Mouse (Mus musculus): ENCODE results near the gene Ankrd66. TPM values are rescaled to one million over a fixed set of nuclear protein-coding genes. Genes with fewer than 3 reads are reported as not detected.

Gene Ankrd66
- polyA plus RNA-seq, 1 experiment from 2014 or later: 0.94 TPM

- ATAC-seq (ENCODE audit: low read depth): no peak
- Histone ChIP-seq H3K36me3 (ENCODE audit: control insufficient read depth, insufficient read depth, low read length) (no peaks in the 10 kb centered on the region), H3K27ac (ENCODE audit: low read length) (no peak overlapping the region), H3K4me1 (replicated peaks; ENCODE audit: control insufficient read depth, insufficient read depth, low read length) (peaks cover 5% of the 10 kb centered on the region; the same call in 1 of the 2 replicates), H3K9me3 (ENCODE audit: control insufficient read depth, low read length) (no peaks in the 10 kb centered on the region), H3K27me3 (ENCODE audit: control insufficient read depth, insufficient read depth, low read depth, low read length) (no peaks in the 10 kb centered on the region), H3K9ac (ENCODE audit: low read length) (no peak overlapping the region), H3K4me2 (ENCODE audit: low read depth, low read length) (no peak overlapping the region), H3K4me3 (ENCODE audit: low read length) (no peak overlapping the region)
- 58% methylated on average over 7 of the region's 7 CpGs for WGBS
These were observed 25.8 kb upstream of the Ankrd66 start for GRCm38 (mm10) chr17:43569287-43569686.

- peak within 1 kb of the TSS; percentile 66 for H3K9ac ChIP-seq (ENCODE audit: low read length)
- H3K9me3 ChIP-seq (ENCODE audit: control insufficient read depth, low read length): no peaks in the 10 kb centered on the region
- H3K4me3 ChIP-seq (ENCODE audit: low read length): peak within 1 kb of the TSS; percentile 58
- WGBS: under 1% methylated on average over 34 of the region's 34 CpGs
- peak within 1 kb of the TSS; percentile 95 for H3K4me2 ChIP-seq (ENCODE audit: low read depth, low read length)
- H3K4me1 ChIP-seq (replicated peaks; ENCODE audit: control insufficient read depth, insufficient read depth, low read length): peaks cover 5% of the 10 kb centered on the region; the same call in 1 of the 2 replicates
- H3K27ac ChIP-seq (ENCODE audit: low read length): peak within 1 kb of the TSS; percentile 57
- H3K27me3 ChIP-seq (ENCODE audit: control insufficient read depth, insufficient read depth, low read depth, low read length): no peaks in the 10 kb centered on the region
- no peaks in the 10 kb centered on the region for H3K36me3 ChIP-seq (ENCODE audit: control insufficient read depth, insufficient read depth, low read length)
- peak; percentile 90 for ATAC-seq (ENCODE audit: low read depth)
These were observed 24.8 kb upstream of the Ankrd66 start, which contains the start of gene Pla2g7 for GRCm38 (mm10) chr17:43567992-43568888. Gene Pla2g7 (plus strand): TSS chr17:43568098.

- Histone ChIP-seq H3K9ac (ENCODE audit: low read length) (peak overlapping the region; percentile 66), H3K27ac (ENCODE audit: low read length) (no peak overlapping the region), H3K9me3 (ENCODE audit: control insufficient read depth, low read length) (no peaks in the 10 kb centered on the region), H3K4me3 (ENCODE audit: low read length) (peak overlapping the region; percentile 58), H3K4me1 (replicated peaks; ENCODE audit: control insufficient read depth, insufficient read depth, low read length) (peaks cover 5% of the 10 kb centered on the region; the same call in 1 of the 2 replicates), H3K36me3 (ENCODE audit: control insufficient read depth, insufficient read depth, low read length) (no peaks in the 10 kb centered on the region), H3K27me3 (ENCODE audit: control insufficient read depth, insufficient read depth, low read depth, low read length) (no peaks in the 10 kb centered on the region), H3K4me2 (ENCODE audit: low read depth, low read length) (peak overlapping the region; percentile 95)
- ATAC-seq (ENCODE audit: low read depth): peak; percentile 51; the same call in 1 of the 2 replicates
- 7% methylated on average over 12 of the region's 12 CpGs for WGBS
These were observed 24.2 kb upstream of the Ankrd66 start for GRCm38 (mm10) chr17:43567593-43567991.

GRCm38 (mm10) chr17:43563192-43563987, 20.0 kb upstream of the Ankrd66 start:
- no peak overlapping the region for H3K27ac ChIP-seq (ENCODE audit: low read length)
- H3K9ac ChIP-seq (ENCODE audit: low read length): no peak overlapping the region
- no peak overlapping the region for H3K4me2 ChIP-seq (ENCODE audit: low read depth, low read length)
- no peak overlapping the region for H3K4me3 ChIP-seq (ENCODE audit: low read length)
- no peaks in the 10 kb centered on the region for H3K9me3 ChIP-seq (ENCODE audit: control insufficient read depth, low read length)
- WGBS: 88% methylated on average over 7 of the region's 7 CpGs
- no peaks in the 10 kb centered on the region for H3K36me3 ChIP-seq (ENCODE audit: control insufficient read depth, insufficient read depth, low read length)
- no peak for ATAC-seq (ENCODE audit: low read depth)
- H3K4me1 ChIP-seq (replicated peaks; ENCODE audit: control insufficient read depth, insufficient read depth, low read length): peaks cover 2% of the 10 kb centered on the region; the same call in 1 of the 2 replicates
- H3K27me3 ChIP-seq (ENCODE audit: control insufficient read depth, insufficient read depth, low read depth, low read length): no peaks in the 10 kb centered on the region

GRCm38 (mm10) chr17:43558678-43559077, 15.2 kb upstream of the Ankrd66 start:
- no peak overlapping the region for H3K4me2 ChIP-seq (ENCODE audit: low read depth, low read length)
- no peaks in the 10 kb centered on the region for H3K36me3 ChIP-seq (ENCODE audit: control insufficient read depth, insufficient read depth, low read length)
- peaks cover 11% of the 10 kb centered on the region; the same call in 1 of the 2 replicates for H3K4me1 ChIP-seq (replicated peaks; ENCODE audit: control insufficient read depth, insufficient read depth, low read length)
- no peak overlapping the region for H3K27ac ChIP-seq (ENCODE audit: low read length)
- H3K9ac ChIP-seq (ENCODE audit: low read length): no peak overlapping the region
- no peaks in the 10 kb centered on the region for H3K27me3 ChIP-seq (ENCODE audit: control insufficient read depth, insufficient read depth, low read depth, low read length)
- ATAC-seq (ENCODE audit: low read depth): no peak
- no peaks in the 10 kb centered on the region for H3K9me3 ChIP-seq (ENCODE audit: control insufficient read depth, low read length)
- no peak overlapping the region for H3K4me3 ChIP-seq (ENCODE audit: low read length)
- WGBS: 73% methylated on average over 3 of the region's 3 CpGs

- Histone ChIP-seq H3K9ac (ENCODE audit: low read length) (no peak overlapping the region), H3K4me1 (replicated peaks; ENCODE audit: control insufficient read depth, insufficient read depth, low read length) (peaks cover 11% of the 10 kb centered on the region; the same call in 1 of the 2 replicates), H3K4me2 (ENCODE audit: low read depth, low read length) (no peak overlapping the region), H3K4me3 (ENCODE audit: low read length) (no peak overlapping the region), H3K36me3 (ENCODE audit: control insufficient read depth, insufficient read depth, low read length) (no peaks in the 10 kb centered on the region), H3K27me3 (ENCODE audit: control insufficient read depth, insufficient read depth, low read depth, low read length) (no peaks in the 10 kb centered on the region), H3K27ac (ENCODE audit: low read length) (no peak overlapping the region), H3K9me3 (ENCODE audit: control insufficient read depth, low read length) (no peaks in the 10 kb centered on the region)
- peak; percentile 52; the same call in 1 of the 2 replicates for ATAC-seq (ENCODE audit: low read depth)
- 57% methylated on average over 6 of the region's 6 CpGs for WGBS
These were observed 14.2 kb upstream of the Ankrd66 start for GRCm38 (mm10) chr17:43557541-43558090.

GRCm38 (mm10) chr17:43557104-43557503, 13.7 kb upstream of the Ankrd66 start:
- Histone ChIP-seq H3K9ac (ENCODE audit: low read length) (no peak overlapping the region), H3K4me1 (replicated peaks; ENCODE audit: control insufficient read depth, insufficient read depth, low read length) (peaks cover 11% of the 10 kb centered on the region; the same call in 1 of the 2 replicates), H3K9me3 (ENCODE audit: control insufficient read depth, low read length) (no peaks in the 10 kb centered on the region), H3K27ac (ENCODE audit: low read length) (no peak overlapping the region), H3K4me3 (ENCODE audit: low read length) (no peak overlapping the region), H3K27me3 (ENCODE audit: control insufficient read depth, insufficient read depth, low read depth, low read length) (no peaks in the 10 kb centered on the region), H3K36me3 (ENCODE audit: control insufficient read depth, insufficient read depth, low read length) (no peaks in the 10 kb centered on the region), H3K4me2 (ENCODE audit: low read depth, low read length) (no peak overlapping the region)
- WGBS: 75% methylated on average over 4 of the region's 4 CpGs
- ATAC-seq (ENCODE audit: low read depth): peak; percentile 20; the same call in 1 of the 2 replicates

- H3K4me2 ChIP-seq (ENCODE audit: low read depth, low read length): no peak overlapping the region
- no peak overlapping the region for H3K9ac ChIP-seq (ENCODE audit: low read length)
- no peaks in the 10 kb centered on the region for H3K36me3 ChIP-seq (ENCODE audit: control insufficient read depth, insufficient read depth, low read length)
- ATAC-seq (ENCODE audit: low read depth): no peak
- H3K27ac ChIP-seq (ENCODE audit: low read length): no peak overlapping the region
- peaks cover 11% of the 10 kb centered on the region; the same call in 1 of the 2 replicates for H3K4me1 ChIP-seq (replicated peaks; ENCODE audit: control insufficient read depth, insufficient read depth, low read length)
- no peaks in the 10 kb centered on the region for H3K9me3 ChIP-seq (ENCODE audit: control insufficient read depth, low read length)
- H3K4me3 ChIP-seq (ENCODE audit: low read length): no peak overlapping the region
- whole genome bisulfite sequencing: 23% methylated on average over 12 of the region's 12 CpGs
- no peaks in the 10 kb centered on the region for H3K27me3 ChIP-seq (ENCODE audit: control insufficient read depth, insufficient read depth, low read depth, low read length)
These were observed 11.3 kb upstream of the Ankrd66 start for GRCm38 (mm10) chr17:43554516-43555403.
